Mouse (Mus musculus): Measurements from ENCODE around the gene Slc35a3. TPM values are rescaled to one million over a fixed set of nuclear protein-coding genes. Genes with fewer than 3 reads are reported as not detected.
"Not testable (repeated sequence)": the region's sequence is repeated elsewhere in the genome, so short reads cannot be mapped to it uniquely, and the experiment has no call there.

The Slc35a3 gene
- 7.9 and 11.2 TPM in 2 replicates for polyA plus RNA-seq (2015; fragmentation: Nextera tagmentation; extraction: Ambion mirVana)

DNA sequence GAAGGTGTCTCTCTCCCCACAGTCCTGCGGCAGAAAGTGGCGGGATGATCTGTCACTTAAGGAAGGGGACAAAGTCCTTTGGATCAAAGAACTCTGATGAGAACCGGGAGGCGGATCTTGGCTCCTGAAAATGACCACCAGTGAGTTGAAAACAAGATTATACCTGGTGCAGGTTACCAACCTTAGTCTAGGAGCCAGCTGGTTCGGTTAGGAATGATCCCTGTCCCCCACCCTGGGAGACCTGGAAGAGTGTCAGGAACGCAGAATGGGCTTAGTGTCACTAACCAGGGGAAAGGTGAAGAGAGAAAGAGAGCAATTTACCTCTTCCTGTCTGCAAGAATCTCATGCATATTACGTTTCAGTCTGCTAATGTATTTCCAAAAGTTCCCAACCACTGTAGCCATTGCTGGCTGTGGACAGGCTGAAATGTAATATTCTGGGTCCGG lies at the start of gene Slc35a3:
Gene Slc35a3 (minus strand): TSS at position 396 of the 446 bp plus-strand sequence.
- peak within 1 kb of the TSS; percentile 84 for H3K4me2 ChIP-seq
- peak within 1 kb of the TSS; percentile 83 for H3K4me3 ChIP-seq
- H3K36me3 ChIP-seq: no peaks in the 10 kb centered on the region
- WGBS: 3% methylated on average over 8 of the region's 8 CpGs
- H3K9me3 ChIP-seq (replicated peaks): no peaks in the 10 kb centered on the region
- H3K27ac ChIP-seq: peak within 1 kb of the TSS; percentile 79
- H3K9ac ChIP-seq: peak within 1 kb of the TSS; percentile 90
- ATAC-seq (replicated peaks; ENCODE audit: insufficient number of reproducible peaks, insufficient read depth, low FRiP score, low read depth): no peak
- no peaks in the 10 kb centered on the region for H3K27me3 ChIP-seq
- peaks cover 20% of the 10 kb centered on the region for H3K4me1 ChIP-seq (replicated peaks)

GRCm38 (mm10) chr3:116752818-116753217 lies 40.2 kb upstream of the Slc35a3 start:
- Histone ChIP-seq H3K36me3 (peaks cover 80% of the 10 kb centered on the region), H3K27me3 (no peaks in the 10 kb centered on the region), H3K9me3 (replicated peaks) (no peaks in the 10 kb centered on the region), H3K4me2 (no peak overlapping the region), H3K9ac (no peak overlapping the region), H3K27ac (no peak overlapping the region), H3K4me1 (replicated peaks) (no peaks in the 10 kb centered on the region), H3K4me3 (no peak overlapping the region)
- ATAC-seq (replicated peaks; ENCODE audit: insufficient number of reproducible peaks, insufficient read depth, low FRiP score, low read depth): no peak
- WGBS: 92% methylated on average over 8 of the region's 8 CpGs

DNA sequence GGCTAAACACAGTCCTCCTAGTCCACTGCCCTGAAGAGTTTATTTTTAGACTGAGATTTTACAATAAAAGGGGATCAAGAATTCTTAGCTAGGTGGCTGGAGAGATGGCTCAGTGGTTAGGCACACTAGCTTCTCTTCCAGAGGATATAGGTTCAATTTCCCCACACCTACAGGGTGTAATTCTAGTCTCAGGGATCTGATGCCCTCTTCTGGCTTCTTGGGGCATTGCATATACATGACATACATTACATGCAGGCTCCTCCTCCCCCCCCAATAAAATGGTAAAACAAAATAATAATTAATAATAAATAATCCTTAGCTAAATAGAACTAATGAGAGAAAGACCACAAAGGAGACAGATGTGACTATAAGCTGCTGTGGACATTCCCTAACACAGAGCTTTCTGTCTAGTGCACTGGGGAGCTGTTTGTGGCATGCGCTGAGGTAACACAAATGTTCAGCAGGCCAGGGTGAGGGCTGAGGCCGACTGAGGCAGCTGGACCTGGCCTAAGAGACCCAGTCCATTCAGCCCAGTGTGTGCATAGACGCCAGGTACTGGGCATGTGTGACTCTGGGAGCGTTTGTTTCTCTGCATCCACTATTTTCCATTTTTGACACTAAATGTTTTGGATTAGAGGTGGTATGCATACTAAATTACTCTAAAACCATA lies 38.7 kb upstream of the Slc35a3 start:
- Histone ChIP-seq H3K27ac (no peak overlapping the region), H3K9ac (no peak overlapping the region), H3K27me3 (no peaks in the 10 kb centered on the region), H3K4me3 (no peak overlapping the region), H3K36me3 (peaks cover 69% of the 10 kb centered on the region), H3K4me2 (no peak overlapping the region), H3K9me3 (replicated peaks) (no peaks in the 10 kb centered on the region), H3K4me1 (replicated peaks) (no peaks in the 10 kb centered on the region)
- 78% methylated on average over 4 of the region's 4 CpGs for WGBS
- no peak for ATAC-seq (replicated peaks; ENCODE audit: insufficient number of reproducible peaks, insufficient read depth, low FRiP score, low read depth)

DNA sequence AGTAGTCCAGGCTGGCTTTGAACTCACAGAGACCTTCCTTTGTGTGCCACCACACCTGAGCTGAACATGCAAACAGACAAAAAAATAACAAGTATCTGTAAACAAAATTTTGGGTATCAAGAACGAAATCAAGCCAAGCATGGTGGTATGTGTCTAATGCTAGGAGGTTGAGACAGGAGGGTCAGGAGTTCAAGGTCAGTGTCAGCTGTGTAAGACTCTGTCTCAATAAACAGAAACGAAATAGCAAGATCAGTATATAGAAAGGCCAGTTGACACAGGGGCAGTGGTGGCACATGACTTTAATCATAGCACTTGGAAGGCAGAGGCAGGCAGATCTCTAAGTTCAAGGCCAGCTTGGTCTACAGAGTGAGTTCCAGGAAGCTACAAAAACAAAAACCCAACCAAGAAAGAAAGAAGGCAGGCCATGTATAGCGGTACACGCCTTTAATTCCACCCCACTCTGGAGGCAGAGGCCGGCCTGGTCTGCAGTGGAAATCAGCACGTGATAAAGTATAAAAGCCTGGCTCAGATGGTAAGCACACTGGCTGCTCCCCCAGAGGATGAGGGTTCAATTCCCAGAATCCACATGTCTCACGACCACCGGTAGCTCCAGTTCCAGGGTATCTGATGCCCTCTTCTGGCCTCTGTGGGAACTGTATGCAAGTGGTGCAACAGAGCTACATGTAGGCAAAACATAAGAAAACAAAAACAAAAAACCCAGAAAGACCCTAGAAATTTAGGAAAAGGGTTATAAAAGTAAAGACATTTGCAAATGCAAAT lies 36.0 kb upstream of the Slc35a3 start:
- ATAC-seq (replicated peaks; ENCODE audit: insufficient number of reproducible peaks, insufficient read depth, low FRiP score, low read depth): no peak
- H3K36me3 ChIP-seq: peaks cover 73% of the 10 kb centered on the region
- H3K4me1 ChIP-seq (replicated peaks): no peaks in the 10 kb centered on the region

DNA sequence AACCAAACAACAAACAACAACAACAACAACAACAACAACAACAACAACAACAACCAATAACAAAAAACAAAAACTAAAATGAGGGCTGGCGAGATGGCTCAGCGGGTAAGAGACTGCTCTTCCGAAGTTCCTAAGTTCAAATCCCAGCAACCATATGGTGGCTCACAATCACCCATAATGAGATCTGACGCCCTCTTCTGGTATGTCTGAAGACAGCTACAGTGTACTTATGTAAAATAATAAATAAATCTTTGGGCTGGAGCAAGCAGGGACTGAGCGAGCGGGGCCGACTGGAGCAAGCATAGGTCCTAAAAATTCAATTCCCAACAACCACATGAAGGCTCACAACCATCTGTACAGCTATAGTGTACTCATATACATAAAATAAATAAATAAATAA lies 35.0 kb upstream of the Slc35a3 start:
- not testable (repeated sequence) for H3K4me2 ChIP-seq; H3K4me1 ChIP-seq (replicated peaks); H3K27me3 ChIP-seq; ATAC-seq (replicated peaks; ENCODE audit: insufficient number of reproducible peaks, insufficient read depth, low FRiP score, low read depth); H3K4me3 ChIP-seq; H3K9me3 ChIP-seq (replicated peaks); H3K27ac ChIP-seq; H3K9ac ChIP-seq
- peaks cover 72% of the 10 kb centered on the region for H3K36me3 ChIP-seq
- 87% methylated on average over 7 of the region's 7 CpGs for WGBS

More for the DNA sequence above, 36.0 kb upstream of the Slc35a3 start:
- Histone ChIP-seq H3K9ac (no peak overlapping the region), H3K4me2 (no peak overlapping the region), H3K27me3 (no peaks in the 10 kb centered on the region), H3K27ac (no peak overlapping the region), H3K4me3 (no peak overlapping the region), H3K9me3 (replicated peaks) (no peaks in the 10 kb centered on the region)
- WGBS: 58% methylated on average over 8 of the region's 8 CpGs

DNA sequence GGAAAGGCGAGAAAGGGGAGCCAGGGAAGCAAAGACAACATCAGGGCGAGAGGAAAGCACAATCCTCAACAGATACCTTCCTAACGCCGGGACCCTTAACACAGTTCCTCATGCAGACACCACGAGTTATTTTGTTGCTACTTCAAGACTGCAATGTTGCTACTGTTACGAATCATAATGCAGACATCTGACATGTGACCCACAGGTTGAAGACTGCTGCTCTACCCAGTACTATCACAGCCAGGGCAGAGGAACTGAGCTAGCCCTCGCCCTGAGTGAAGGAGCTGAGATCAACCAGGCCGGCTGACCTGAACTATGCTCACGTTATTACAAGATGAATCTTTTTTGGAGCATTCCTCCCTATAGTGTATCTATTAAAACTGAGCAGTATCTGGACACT lies 28.3 kb upstream of the Slc35a3 start:
- peaks cover 27% of the 10 kb centered on the region for H3K36me3 ChIP-seq
- no peaks in the 10 kb centered on the region for H3K27me3 ChIP-seq
- no peak overlapping the region for H3K27ac ChIP-seq
- WGBS: 67% methylated on average over 9 of the region's 9 CpGs
- no peak for ATAC-seq (replicated peaks; ENCODE audit: insufficient number of reproducible peaks, insufficient read depth, low FRiP score, low read depth)
- no peak overlapping the region for H3K4me3 ChIP-seq
- H3K9ac ChIP-seq: no peak overlapping the region
- no peak overlapping the region for H3K4me2 ChIP-seq
- no peaks in the 10 kb centered on the region for H3K9me3 ChIP-seq (replicated peaks)
- no peaks in the 10 kb centered on the region for H3K4me1 ChIP-seq (replicated peaks)

- no peak overlapping the region for H3K4me3 ChIP-seq
- 77% methylated on average over 5 of the region's 5 CpGs for WGBS
- ATAC-seq (replicated peaks; ENCODE audit: insufficient number of reproducible peaks, insufficient read depth, low FRiP score, low read depth): no peak
- no peaks in the 10 kb centered on the region for H3K27me3 ChIP-seq
- no peaks in the 10 kb centered on the region for H3K4me1 ChIP-seq (replicated peaks)
- peaks cover 22% of the 10 kb centered on the region for H3K36me3 ChIP-seq
- H3K9me3 ChIP-seq (replicated peaks): no peaks in the 10 kb centered on the region
- no peak overlapping the region for H3K9ac ChIP-seq
- no peak overlapping the region for H3K4me2 ChIP-seq
- no peak overlapping the region for H3K27ac ChIP-seq
These were observed 27.5 kb upstream of the Slc35a3 start for GRCm38 (mm10) chr3:116740106-116740505.

- no peak for ATAC-seq (replicated peaks; ENCODE audit: insufficient number of reproducible peaks, insufficient read depth, low FRiP score, low read depth)
- H3K4me1 ChIP-seq (replicated peaks): no peaks in the 10 kb centered on the region
- H3K9me3 ChIP-seq (replicated peaks): no peaks in the 10 kb centered on the region
- H3K27ac ChIP-seq: no peak overlapping the region
- WGBS: 73% methylated on average over 8 of the region's 8 CpGs
- H3K4me2 ChIP-seq: no peak overlapping the region
- no peak overlapping the region for H3K9ac ChIP-seq
- H3K27me3 ChIP-seq: no peaks in the 10 kb centered on the region
- H3K4me3 ChIP-seq: no peak overlapping the region
- H3K36me3 ChIP-seq: no peaks in the 10 kb centered on the region
These were observed 24.7 kb upstream of the Slc35a3 start for GRCm38 (mm10) chr3:116737326-116737731.

DNA sequence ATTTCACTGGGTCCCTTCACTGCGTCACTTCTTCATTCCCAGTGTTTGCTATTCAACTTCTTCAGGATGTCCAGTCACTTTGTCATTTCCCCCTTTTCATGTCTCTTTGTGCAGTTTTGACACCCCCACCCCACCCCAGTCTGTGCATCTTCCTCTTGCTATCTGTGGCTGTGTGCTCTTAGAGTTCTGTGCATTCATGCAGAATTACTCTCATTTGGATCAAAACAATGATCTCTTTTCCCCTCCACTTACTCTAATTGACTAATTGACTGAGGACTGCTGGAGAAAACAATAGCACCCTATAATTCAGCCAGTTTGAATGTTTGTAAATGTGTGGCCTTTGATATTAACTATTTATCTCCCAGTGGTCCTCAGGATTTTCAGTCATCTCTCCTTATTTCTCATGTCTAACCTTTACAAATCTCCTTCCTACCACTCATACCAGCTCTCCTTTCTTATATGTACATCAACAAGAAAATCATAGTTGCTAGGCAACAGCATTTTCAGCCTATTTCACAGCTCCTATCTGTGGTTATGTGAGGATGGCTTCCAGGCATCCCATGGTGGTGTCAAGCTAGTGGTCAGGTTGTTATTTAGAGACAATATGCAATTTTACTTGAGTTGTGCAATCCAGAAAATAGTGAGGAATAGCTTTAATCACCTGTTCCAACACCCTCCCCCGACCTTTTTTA lies 17.0 kb upstream of the Slc35a3 start:
- Histone ChIP-seq H3K27ac (no peak overlapping the region), H3K4me3 (no peak overlapping the region), H3K4me2 (no peak overlapping the region), H3K4me1 (replicated peaks) (peaks cover 5% of the 10 kb centered on the region), H3K9ac (no peak overlapping the region), H3K36me3 (no peaks in the 10 kb centered on the region), H3K27me3 (no peaks in the 10 kb centered on the region), H3K9me3 (replicated peaks) (no peaks in the 10 kb centered on the region)
- WGBS: 55% methylated on average over 2 of the region's 2 CpGs
- no peak for ATAC-seq (replicated peaks; ENCODE audit: insufficient number of reproducible peaks, insufficient read depth, low FRiP score, low read depth)

- peak overlapping the region; percentile 4; the same call in 1 of the 2 replicates for H3K4me2 ChIP-seq
These were observed 14.2 kb upstream of the Slc35a3 start for GRCm38 (mm10) chr3:116726807-116727206.

More at GRCm38 (mm10) chr3:116726807-116727206, 14.2 kb upstream of the Slc35a3 start:
- Histone ChIP-seq H3K36me3 (no peaks in the 10 kb centered on the region), H3K27me3 (no peaks in the 10 kb centered on the region), H3K27ac (no peak overlapping the region), H3K9me3 (replicated peaks) (no peaks in the 10 kb centered on the region), H3K9ac (no peak overlapping the region), H3K4me1 (replicated peaks) (peaks cover 5% of the 10 kb centered on the region), H3K4me3 (no peak overlapping the region)
- 0 out of 2 replicates have a peak, but pooled peaks have one; percentile 47 for ATAC-seq (replicated peaks; ENCODE audit: insufficient number of reproducible peaks, insufficient read depth, low FRiP score, low read depth)
- 42% methylated on average over 9 of the region's 9 CpGs for WGBS
